Mouse (Mus musculus) midbrain, postnatal 0 days (tissue): Measurements from ENCODE around the gene Chil5. TPM values are rescaled to one million over a fixed set of nuclear protein-coding genes. Genes with fewer than 3 reads are reported as not detected.
"Not testable (repeated sequence)": the region's sequence is repeated elsewhere in the genome, so short reads cannot be mapped to it uniquely, and the experiment has no call there.

Experiments
- ATAC-seq: fragments of 200-750 bp; cut with Nextera tagmentation; 2 replicates; pipeline ENCODE4 v1.8.0; 2017; ENCODE audit warnings: moderate number of reproducible peaks, mild to moderate bottlenecking, moderate TSS enrichment, moderate library complexity; ENCODE audit not compliant: low FRiP score
- DNase-seq: peaks from one replicate; pipeline ENCODE4 v3.0.0-alpha.2; 2015; ENCODE audit warnings: low spot score
- H3K27ac ChIP-seq: fragments of 300-500 bp; sonication (generic); 2 replicates; pipeline ENCODE4 v1.5.1; 2014; ENCODE audit warnings: low read depth, mild to moderate bottlenecking, low read length, mixed read lengths
- H3K27me3 ChIP-seq: fragments of 300-500 bp; sonication (generic); 2 replicates; pipeline ENCODE4 v1.6.1; 2014; ENCODE audit warnings: low read length, control low read depth, mixed read lengths; ENCODE audit not compliant: insufficient read depth
- H3K36me3 ChIP-seq: fragments of 300-500 bp; sonication (generic); 2 replicates; pipeline ENCODE4 v1.6.1; 2014; ENCODE audit warnings: low read length, control low read depth, mixed read lengths; ENCODE audit not compliant: insufficient read depth
- H3K4me1 ChIP-seq: fragments of 300-500 bp; sonication (generic); 2 replicates; pipeline ENCODE4 v1.6.1; 2014; ENCODE audit warnings: mild to moderate bottlenecking, control low read depth, antibody characterized with exemption, low read length, mixed read lengths; ENCODE audit not compliant: insufficient read depth
- H3K4me2 ChIP-seq: fragments of 300-500 bp; sonication (generic); 2 replicates; pipeline ENCODE4 v1.6.1; 2014; ENCODE audit warnings: low read depth, mild to moderate bottlenecking, low read length, mixed read lengths; ENCODE audit not compliant: poor library complexity, severe bottlenecking
- H3K4me3 ChIP-seq: fragments of 300-500 bp; sonication (generic); 2 replicates; pipeline ENCODE4 v1.5.1; 2014; ENCODE audit warnings: low read depth, mild to moderate bottlenecking, low read length, moderate library complexity
- H3K9ac ChIP-seq: fragments of 300-500 bp; sonication (generic); replicated peaks from 2 replicates; pipeline ENCODE4 v1.6.1; 2014; ENCODE audit warnings: mild to moderate bottlenecking, low read length, moderate library complexity, mixed read lengths; ENCODE audit not compliant: poor library complexity, severe bottlenecking
- H3K9me3 ChIP-seq: fragments of 300-500 bp; sonication (generic); 2 replicates; pipeline ENCODE4 v1.6.1; 2016; ENCODE audit warnings: low read length, control low read depth
- CTCF ChIP-seq: IDR thresholded peaks from 2 replicates; pipeline ENCODE4 v1.5.1; 2016; ENCODE audit warnings: antibody characterized with exemption, mild to moderate bottlenecking
- WGBS: fragments of 180-500 bp; shearing (Covaris S2); extraction: QIAGEN DNeasy Blood & Tissue Kit; methylation state at CpG from one replicate; pipeline ENCODE4 v1.1.7; 2014; 5-methylcytosine and 5-hydroxymethylcytosine counted together
- polyA plus RNA-seq: library from polyadenylated mRNA; unstranded; fragments of >200 nt; fragmentation: Nextera tagmentation; extraction: Ambion mirVana; gene quantifications from 2 replicates; pipeline ENCODE4 v1.2.1, GENCODE M21; 2015
- total RNA-seq: library from RNA; depleted of rRNA; stranded (reverse); fragments of >200 nt; gene quantifications from 2 replicates; pipeline ENCODE4 v1.2.3, GENCODE M21; 2014

The Chil5 gene
- total and polyA plus RNA-seq, 2 experiments from 2014 or later: not detected

DNA sequence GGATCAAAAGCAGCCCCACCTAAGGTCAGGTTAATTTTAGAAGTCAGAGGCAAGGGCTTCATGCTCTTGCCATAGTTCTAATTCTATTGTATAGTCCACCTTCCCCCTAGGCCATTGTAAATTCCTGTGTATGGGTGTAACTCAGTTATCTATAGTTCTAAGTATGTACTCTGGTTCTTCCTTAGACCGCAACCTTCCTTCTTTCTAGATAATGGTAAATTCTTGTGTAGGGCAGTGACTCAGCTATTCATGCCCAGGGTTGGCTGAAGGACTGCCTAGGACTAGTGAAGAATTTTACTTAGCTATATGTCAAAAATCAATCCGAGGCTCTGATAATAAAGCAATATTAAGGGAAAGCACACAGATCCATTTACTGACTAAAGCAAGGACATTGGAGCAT lies 7.7 kb upstream of the Chil5 start:
- H3K4me1 ChIP-seq: no peaks in the 10 kb centered on the region
- DNase-seq: no peak
- H3K4me2 ChIP-seq: no peak overlapping the region
- no peaks in the 10 kb centered on the region for H3K9me3 ChIP-seq
- H3K36me3 ChIP-seq: no peaks in the 10 kb centered on the region
- no peaks in the 10 kb centered on the region for H3K27me3 ChIP-seq
- 93% methylated on average over 2 of the region's 2 CpGs for WGBS
- H3K27ac ChIP-seq: no peak overlapping the region
- TF ChIP-seq CTCF: no peak
- H3K9ac ChIP-seq: no peak overlapping the region
- no peak for ATAC-seq
- H3K4me3 ChIP-seq: no peak overlapping the region

DNA sequence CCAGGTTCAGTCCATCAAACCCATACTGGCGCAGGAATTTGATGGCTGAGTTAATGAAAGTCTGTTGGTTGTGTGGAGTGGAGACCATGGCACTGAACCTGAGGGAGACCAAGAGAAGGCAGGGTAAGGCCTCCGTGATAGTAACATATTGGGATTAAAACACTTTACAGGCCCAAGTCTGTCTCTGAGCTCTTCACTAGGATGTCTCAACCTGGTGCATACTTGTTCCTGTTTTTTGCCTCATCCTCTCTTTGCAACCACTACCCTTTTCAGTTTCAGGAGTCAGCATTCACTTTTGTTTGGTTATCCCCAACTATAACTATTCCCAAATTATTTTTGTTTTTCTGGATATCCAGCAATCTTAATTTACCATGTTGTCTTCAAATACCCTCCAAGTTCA lies 8.5 kb downstream of the Chil5 start:
- ATAC-seq (no peak), DNase-seq (no peak)
- no peak for TF ChIP-seq CTCF
- Histone ChIP-seq H3K27me3 (no peaks in the 10 kb centered on the region), H3K4me3 (no peak overlapping the region), H3K4me2 (no peak overlapping the region), H3K9ac (no peak overlapping the region), H3K36me3 (no peaks in the 10 kb centered on the region), H3K27ac (no peak overlapping the region), H3K4me1 (no peaks in the 10 kb centered on the region), H3K9me3 (no peaks in the 10 kb centered on the region)
- 92% methylated on average over 2 of the region's 2 CpGs for WGBS

DNA sequence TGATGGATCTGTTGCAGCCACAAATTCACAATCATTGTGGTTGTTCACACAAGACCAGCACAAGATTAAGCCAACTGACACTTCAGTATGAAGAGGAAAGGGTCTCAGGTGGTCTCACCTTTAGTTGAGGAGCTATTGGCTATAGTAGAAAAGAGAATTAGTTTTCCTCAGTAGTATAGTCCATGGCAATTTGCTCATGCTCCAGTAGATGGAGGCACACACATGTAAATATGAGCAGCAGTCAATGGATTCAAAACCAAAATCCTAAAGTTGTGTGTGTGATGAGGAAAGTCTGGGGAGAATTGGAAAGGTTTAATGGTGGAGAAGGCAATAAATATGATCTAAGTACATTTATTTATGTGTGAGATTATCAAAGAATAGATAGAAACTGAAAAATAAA lies 10.8 kb downstream of the Chil5 start:
- H3K4me2 ChIP-seq: no peak overlapping the region
- TF ChIP-seq CTCF: peak; percentile 78
- ATAC-seq: no peak
- H3K27ac ChIP-seq: no peak overlapping the region
- H3K4me1 ChIP-seq: no peaks in the 10 kb centered on the region
- peak; percentile 29 for DNase-seq
- no peak overlapping the region for H3K9ac ChIP-seq
- H3K4me3 ChIP-seq: no peak overlapping the region
- no peaks in the 10 kb centered on the region for H3K36me3 ChIP-seq
- H3K27me3 ChIP-seq: no peaks in the 10 kb centered on the region
- no peaks in the 10 kb centered on the region for H3K9me3 ChIP-seq

DNA sequence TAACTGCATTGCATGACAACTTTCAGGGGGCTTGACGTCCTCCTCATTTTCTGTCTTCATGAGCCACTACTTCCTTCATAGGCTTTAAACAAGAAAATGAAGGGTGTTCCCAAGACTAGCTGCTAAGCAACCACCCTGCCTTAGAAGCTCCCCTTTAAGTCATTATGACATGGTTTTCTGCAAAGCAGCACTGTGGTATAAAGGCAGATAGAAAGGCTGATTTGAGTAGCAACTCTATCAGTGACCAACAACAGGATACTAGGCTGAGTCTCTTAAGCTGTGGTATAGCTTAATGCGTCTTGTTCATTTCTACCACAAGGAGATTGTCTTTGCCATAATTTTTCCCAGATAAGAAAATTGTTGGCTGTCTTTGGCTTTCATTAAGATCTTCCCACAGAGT lies 18.1 kb downstream of the Chil5 start, which contains the start of gene Pifo:
Gene Pifo, minus strand, starts transcription at position 101 of the 400 bp plus-strand sequence.
- no peak for ATAC-seq
- Histone ChIP-seq H3K27ac (no peak within 1 kb of the TSS), H3K9me3 (no peaks in the 10 kb centered on the region), H3K27me3 (no peaks in the 10 kb centered on the region), H3K36me3 (no peaks in the 10 kb centered on the region), H3K9ac (no peak within 1 kb of the TSS), H3K4me2 (no peak within 1 kb of the TSS), H3K4me1 (no peaks in the 10 kb centered on the region), H3K4me3 (no peak within 1 kb of the TSS)
- DNase-seq: no peak
- WGBS: 84% methylated on average over 2 of the region's 2 CpGs
- TF ChIP-seq CTCF: no peak

DNA sequence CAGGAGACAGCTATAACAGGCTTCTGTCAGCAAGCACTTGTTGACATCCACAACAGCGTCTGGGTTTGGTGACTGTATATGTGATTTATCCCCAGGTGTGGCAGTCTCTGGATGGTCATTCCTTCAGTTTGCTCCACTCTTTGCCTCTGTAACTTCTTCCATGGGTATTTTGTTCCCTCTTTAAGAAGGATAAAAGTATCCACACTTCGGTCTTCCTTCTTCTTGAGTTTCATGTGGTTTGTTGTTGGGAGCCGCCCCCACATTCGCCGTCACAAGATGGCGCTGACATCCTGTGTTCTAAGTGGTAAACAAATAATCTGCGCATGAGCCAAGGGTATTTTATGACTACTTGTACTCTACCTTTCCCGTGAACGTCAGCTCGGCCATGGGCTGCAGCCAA lies 29.3 kb downstream of the Chil5 start:
- not testable (repeated sequence) for H3K27ac ChIP-seq, H3K27me3 ChIP-seq, H3K36me3 ChIP-seq, H3K4me3 ChIP-seq, ATAC-seq, DNase-seq, H3K4me2 ChIP-seq, H3K9me3 ChIP-seq, H3K4me1 ChIP-seq, H3K9ac ChIP-seq
- 71% methylated on average over 10 of the region's 10 CpGs for WGBS
- peak; percentile 7; the same call in 1 of the 2 replicates for TF ChIP-seq CTCF

DNA sequence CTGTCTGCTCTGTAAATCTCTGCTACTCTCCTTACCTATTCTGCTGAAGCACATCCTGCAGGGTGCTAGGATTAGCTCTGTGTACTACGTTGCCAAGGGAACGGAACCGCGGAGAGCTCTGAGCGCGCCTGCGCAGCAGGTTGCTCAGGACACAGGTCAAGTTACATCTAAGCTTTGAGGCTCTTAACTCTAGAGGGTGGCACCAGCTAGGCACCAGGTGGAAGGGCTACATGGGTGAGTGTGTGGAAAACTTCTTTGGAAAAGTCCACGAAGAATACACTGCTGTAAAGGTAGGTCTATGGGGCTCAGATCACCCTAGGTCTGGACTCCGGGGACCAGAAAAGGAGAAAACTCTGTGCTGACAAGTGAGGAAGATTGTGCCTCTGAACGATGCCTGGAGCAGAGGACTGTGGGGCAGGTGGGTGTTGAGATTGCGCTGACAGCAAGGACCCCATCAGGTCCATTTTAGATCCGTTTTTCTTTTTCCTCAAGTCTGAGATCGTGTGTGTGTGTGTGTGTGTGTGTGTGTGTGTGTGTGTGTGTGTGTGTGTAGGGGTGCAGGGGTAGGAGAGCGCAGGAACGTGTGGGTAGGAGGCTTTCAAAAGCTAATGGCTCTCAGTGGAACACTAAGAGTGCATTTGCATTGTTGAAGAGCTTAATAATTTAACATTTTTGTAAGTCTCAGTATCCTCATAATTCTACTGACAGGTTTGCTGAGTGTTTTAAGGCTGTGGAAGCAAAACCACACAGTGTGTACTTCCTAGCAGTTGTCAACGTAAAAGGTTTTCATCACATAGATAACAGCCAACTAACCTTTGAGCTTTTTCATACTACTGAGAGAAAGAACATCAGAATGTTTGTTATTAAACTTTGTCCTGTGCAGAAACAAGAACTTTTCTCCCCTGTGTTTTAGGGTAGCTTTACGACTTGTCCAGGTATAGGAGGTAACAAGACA lies 30.9 kb downstream of the Chil5 start:
- Histone ChIP-seq H3K9ac (peak overlapping the region; percentile 48), H3K36me3 (no peaks in the 10 kb centered on the region), H3K27me3 (no peaks in the 10 kb centered on the region), H3K27ac (no peak overlapping the region), H3K4me3 (peak overlapping the region; percentile 35), H3K4me1 (0 out of 2 replicates have a peak, but pooled peaks cover 3% of the 10 kb centered on the region), H3K4me2 (peak overlapping the region; percentile 63), H3K9me3 (no peaks in the 10 kb centered on the region)
- peak; percentile 69 for DNase-seq
- whole genome bisulfite sequencing: 19% methylated on average over 16 of the region's 17 CpGs
- no peak for TF ChIP-seq CTCF
- peak; percentile 93 for ATAC-seq
